Mouse (Mus musculus): ENCODE measurements around the gene Lsm7. TPM values are rescaled to one million over a fixed set of nuclear protein-coding genes. Genes with fewer than 3 reads are reported as not detected.

Gene Lsm7
- total RNA-seq, 2 experiments from 2014 or later: 34.2 to 44.0 TPM

DNA sequence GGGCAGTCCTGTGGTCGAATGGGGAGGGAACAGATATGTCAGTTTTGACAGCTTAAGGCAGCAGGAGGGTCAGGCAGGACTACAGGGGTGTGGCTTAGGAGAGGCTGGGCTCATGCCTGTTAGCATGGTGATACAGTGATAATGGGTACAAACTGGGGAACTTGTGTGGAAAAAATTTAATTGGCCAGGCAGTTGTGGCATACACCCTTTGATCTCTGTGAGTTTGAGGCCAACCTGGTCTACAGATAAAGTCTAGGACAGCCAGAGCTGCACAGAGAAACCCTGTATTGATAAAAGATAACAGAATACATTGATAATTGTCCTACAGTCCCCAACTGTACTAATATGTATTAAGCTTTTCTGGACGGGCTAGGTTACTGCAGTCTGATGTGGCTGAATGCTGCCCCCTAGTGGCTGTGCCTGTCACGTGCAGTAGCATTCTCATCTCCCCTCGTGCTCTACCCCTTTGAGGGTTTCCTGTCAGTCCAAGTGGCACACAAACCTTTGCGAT is 25.2 kb upstream of the Lsm7 start:
- intact Hi-C loops (cut with DNase I): loop anchor here (2.0 kb wide), 1 partner anchor 133 kb away; no protein-coding TSS in a partner anchor
- peak in 1 of 2 experiments; percentile 53 for DNase-seq (ENCODE audit: low spot score in 2 of 2)

DNA sequence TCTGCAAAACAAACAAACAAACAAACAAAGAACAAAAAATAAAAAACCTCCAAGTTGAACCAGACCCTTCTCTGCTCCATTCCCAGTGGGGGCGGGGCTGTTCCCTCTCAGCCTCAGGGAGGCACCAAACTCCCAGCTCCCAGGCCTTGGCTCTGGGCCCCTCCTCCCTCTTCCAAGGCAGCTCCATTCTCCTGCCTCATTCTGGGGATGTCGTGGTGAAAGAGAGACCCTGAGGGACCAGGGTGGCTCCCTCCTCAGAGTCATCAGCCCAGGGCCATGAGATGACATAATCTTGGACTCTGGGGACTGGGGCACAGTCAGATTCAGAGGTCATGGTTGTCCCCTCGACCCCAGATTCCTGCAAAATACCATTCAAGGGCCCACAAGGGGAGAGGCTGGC is 21.6 kb upstream of the Lsm7 start:
- no peak for DNase-seq (ENCODE audit: low spot score in 2 of 2)
- intact Hi-C loops (cut with DNase I): no loop called here

DNA sequence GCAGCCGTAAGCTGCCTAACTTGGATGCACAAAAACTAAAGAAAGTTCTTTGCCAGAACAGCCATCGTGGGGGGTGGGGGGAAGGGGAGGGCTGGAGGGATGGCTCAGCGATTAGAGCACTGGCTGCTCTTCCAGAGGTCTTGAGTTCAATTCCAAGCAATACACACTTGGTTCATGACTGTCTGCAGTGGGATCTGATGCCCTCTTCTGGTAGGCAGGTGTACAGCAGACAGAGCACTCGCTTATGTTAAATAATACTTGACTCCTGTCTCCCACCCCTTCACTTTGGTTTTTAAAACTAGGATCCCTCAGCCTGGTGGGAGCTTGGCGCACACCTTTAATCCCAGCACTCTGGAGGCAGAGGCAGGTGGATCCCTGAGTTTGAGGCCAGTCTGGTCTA is 21.0 kb upstream of the Lsm7 start:
- no peak for DNase-seq (ENCODE audit: low spot score in 2 of 2)

DNA sequence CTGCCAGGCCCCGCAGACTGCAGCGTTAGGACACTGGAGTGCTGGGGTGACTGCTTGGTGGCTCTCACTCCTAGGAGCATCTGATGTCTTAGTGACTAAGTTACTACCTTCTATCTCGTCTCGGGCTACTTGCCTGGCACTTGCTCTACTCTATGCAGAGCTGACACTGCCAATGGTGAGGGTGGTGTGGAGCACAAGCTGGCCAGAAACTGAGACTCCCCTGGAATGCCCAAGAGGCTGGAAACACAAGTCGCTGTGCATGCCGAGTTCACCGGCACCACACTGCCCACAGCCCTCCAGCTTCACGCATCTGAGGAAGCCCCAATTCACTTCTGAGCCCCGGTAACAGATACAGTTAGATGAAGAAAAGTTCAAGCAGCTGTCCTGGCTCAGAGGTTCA is 19.0 kb upstream of the Lsm7 start:
- intact Hi-C loops (cut with DNase I): no loop called here
- no peak for DNase-seq (ENCODE audit: low spot score in 2 of 2)

More for the DNA sequence above, 21.0 kb upstream of the Lsm7 start:
- intact Hi-C loops (cut with DNase I): no loop called here

GRCm38 (mm10) chr10:80871581-80871980 is 16.6 kb upstream of the Lsm7 start, which contains the start of gene Tmprss9:
Gene Tmprss9, plus strand, starts transcription at chr10:80871848.
- no peak for DNase-seq (ENCODE audit: low spot score in 2 of 2)
- intact Hi-C loops (cut with DNase I): no loop called here

DNA sequence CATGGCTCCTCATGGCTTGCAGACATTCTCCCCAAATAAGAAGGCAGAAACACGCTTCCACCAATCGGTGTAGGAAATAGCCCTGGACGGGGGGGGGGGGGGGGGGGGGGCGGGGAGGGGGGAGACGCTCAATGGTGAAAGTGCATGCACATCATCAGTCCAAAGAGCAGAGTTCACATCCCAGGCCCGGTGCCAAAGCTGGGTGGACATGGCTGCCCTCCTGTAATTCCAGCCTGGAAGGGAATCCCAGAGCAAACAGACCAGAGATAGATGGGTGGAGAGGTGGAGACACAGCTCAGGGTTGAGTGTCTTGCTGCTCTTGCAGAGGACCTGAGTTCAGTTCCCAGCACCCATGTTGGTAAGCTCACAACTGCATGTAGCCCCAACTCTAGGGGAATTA is 16.0 kb upstream of the Lsm7 start:
- DNase-seq (ENCODE audit: low spot score in 2 of 2): no peak
- intact Hi-C loops (cut with DNase I): no loop called here

DNA sequence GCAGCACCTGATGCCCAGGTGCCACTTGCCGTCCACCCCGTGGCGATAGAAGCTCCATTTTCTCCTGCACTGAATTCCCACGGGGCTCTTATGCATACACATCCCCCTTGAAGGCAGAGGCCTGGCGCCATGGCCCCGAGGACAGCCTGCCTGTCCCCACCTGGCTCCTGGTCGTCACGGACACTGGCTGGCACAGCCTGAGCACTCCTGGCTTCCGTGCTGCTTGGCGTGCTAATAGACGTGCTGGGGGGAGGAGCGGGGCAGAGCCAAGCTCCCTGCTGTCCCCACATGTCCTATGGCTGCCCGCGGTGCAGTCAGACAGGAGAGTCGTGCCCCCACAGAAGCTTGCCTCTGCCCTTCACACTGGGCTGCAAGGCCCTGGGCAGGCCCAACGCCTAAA is 9.4 kb upstream of the Lsm7 start:
- no peak for DNase-seq (ENCODE audit: low spot score in 2 of 2)
- intact Hi-C loops (cut with DNase I): no loop called here

DNA sequence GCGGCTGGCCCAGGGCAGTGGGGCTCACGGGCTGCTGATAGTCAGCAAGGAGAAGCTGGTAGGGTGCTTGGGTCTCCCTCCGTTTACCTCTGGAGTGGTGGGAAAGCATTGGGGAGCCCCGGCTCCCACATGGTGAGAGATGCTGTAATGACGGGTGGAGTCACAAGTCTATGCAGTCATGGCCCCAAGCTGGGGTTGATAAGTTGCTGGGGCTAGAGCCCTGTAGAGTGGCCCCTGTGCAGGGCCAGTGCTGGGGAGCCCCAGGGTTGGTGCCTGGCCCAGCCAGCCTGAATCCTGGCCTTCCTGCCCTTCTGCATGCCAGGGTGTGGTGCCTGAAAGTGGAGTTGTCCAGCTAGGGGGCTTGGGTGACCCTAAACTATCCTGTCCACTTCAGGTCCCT is 7.3 kb upstream of the Lsm7 start:
- no peak for DNase-seq (ENCODE audit: low spot score in 2 of 2)
- intact Hi-C loops (cut with DNase I): no loop called here

DNA sequence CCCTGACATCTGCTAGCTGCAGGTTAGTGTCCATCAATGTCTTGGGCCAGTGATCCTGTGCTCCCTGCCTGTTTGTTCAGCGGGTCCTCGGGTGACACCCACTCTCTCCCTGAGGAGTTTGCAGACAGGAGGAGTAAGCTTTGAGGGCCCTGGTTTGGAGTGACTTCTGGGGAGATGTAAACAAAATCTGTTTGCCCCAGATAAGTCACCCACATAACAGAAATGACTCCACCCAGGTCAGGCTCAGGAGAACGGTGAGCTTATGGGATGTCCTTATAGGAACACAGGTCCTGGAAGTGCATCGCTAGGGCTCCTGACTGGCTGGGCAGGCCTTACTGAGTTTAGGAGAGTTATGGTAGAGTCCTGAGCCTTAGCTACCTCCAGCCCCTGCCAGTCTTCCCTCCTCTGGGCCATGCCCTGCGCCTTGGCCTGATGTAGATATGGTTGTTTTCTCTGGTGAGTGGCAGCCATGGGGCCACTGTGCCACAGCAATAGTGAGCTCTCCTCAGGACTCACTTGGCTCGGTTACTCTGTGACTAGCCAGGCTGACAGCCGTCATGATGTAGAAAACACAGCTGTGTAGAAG is 3.4 kb upstream of the Lsm7 start:
- intact Hi-C loops (cut with DNase I): no loop called here
- no peak for DNase-seq (ENCODE audit: low spot score in 2 of 2)

DNA sequence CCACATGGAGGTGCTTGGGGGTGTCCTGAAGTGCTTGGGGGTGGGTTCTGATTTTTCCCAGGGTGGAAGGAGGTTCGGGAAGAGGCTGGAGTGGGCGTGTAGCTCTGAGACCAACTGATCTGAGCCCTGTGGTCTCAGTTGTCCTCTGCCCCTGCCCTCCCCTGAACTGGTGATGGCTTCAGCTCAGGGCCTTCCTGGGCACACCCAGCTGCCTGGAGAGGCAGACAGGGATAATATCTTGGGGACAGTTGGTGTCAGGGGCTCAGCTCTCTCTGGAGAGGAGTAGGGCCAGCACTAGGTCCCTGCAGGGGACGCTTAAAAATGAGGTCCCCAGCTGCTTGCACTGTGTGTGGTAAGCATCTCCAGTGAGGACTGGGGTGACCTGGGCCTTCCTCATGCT is 2.8 kb upstream of the Lsm7 start:
- intact Hi-C loops (cut with DNase I): no loop called here
- no peak for DNase-seq (ENCODE audit: low spot score in 2 of 2)

- DNase-seq (ENCODE audit: low spot score in 2 of 2): no peak
- intact Hi-C loops (cut with DNase I): no loop called here
Observed at GRCm38 (mm10) chr10:80857386-80857785, 2.4 kb upstream of the Lsm7 start.

- intact Hi-C loops (cut with DNase I): no loop called here
- no peak for DNase-seq (ENCODE audit: low spot score in 2 of 2)
Observed at GRCm38 (mm10) chr10:80856908-80857307, 1.9 kb upstream of the Lsm7 start.

DNA sequence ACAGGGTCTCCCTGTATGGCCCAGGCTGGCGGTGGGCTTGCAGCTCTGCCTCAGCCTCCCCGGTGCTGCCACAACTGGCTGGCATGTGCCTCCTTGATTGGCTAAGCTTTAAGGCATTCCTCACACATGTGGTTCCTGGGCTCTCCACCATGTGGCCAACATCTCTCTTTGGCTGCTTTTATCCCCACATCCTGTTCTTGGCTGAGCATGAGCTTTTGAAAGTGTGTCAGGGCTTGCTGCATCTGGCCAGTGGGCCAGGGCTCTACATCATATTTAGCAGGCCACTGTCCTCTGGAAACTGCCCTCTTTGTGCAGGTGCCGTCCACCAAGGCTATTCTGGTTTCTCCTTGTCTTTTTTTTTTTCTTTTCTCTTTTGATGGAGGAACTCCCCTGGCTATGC is 1.3 kb upstream of the Lsm7 start:
- intact Hi-C loops (cut with DNase I): no loop called here
- DNase-seq (ENCODE audit: low spot score in 2 of 2): no peak

DNA sequence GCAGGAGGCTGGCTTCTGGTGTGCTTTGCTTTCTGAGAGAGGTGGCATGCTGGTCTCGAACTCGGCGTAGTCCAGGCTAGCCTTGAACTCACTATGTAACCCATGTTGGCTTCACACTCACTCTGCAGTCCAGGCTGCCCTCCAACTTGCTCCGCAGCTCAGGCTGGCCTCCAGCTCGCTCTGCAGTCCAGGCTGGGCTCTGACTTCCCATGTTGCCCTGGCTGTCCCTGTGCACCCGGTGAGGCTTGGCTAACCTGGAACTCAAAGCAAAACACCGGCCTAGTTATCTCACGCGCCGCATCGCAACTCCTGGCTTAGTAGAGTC is 702 bp upstream of the Lsm7 start:
- intact Hi-C loops (cut with DNase I): no loop called here
- no peak for DNase-seq (ENCODE audit: low spot score in 2 of 2)

DNA sequence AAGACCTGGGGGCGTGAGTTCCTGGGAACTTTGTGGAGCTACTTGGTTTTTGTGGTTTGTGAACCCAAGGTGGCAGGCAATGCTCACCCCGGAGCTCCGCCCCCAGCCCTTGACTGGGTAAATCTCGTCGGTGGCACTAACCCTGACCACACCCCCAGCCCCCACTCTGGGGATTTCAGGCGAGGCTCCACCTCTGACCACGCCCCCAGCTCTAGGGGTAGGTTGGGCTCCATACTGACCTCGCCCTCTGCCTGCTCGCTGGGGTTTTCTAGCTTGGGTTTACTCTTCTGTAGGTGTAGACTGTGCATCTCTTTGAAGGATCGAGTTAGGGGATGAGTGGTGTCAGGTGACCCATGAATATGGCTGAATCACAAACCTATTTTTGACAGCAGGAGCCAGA is 6.4 kb downstream of the Lsm7 start:
- DNase-seq (ENCODE audit: low spot score in 2 of 2): no peak
- intact Hi-C loops (cut with DNase I): no loop called here

GRCm38 (mm10) chr10:80845732-80846131 is 9.3 kb downstream of the Lsm7 start:
- DNase-seq (ENCODE audit: low spot score in 2 of 2): peak; percentile 56 to 59
- intact Hi-C loops (cut with DNase I): no loop called here

GRCm38 (mm10) chr10:80845055-80845693 is 9.8 kb downstream of the Lsm7 start:
- intact Hi-C loops (cut with DNase I): no loop called here
- no peak for DNase-seq (ENCODE audit: low spot score in 2 of 2)

DNA sequence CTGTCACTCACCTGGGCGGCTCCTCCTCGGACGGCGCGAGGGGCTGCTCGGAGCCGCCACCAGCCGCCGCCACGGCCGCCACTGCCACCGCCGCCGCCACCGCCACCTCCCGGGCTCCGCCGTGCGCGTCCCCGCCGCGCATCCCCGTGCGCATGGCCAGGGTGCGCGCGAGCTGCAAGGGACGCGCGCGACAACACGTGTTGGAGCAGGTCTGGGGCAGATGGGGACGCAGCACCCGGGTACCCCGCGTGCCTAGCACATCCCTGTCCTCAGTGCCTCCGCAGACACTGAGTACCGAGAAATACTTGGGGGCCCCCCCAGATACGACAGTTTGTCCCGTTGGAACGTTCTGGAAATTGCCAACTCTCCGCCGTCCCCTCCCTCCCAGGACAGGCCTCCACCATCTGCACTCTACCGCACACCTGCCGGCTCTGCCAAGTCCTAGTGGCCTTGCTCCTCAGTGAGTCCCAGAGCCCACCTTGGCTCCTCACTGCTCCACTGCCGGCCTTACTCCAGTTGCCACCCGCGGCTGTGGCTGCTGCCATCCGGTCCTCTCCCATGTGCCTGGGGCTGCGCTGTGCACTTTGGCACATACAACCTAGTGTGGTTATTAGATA is 11.0 kb downstream of the Lsm7 start, which contains the start of gene Lingo3:
Gene Lingo3 (minus strand): TSS at position 109 of the 617 bp plus-strand sequence.
- peak; percentile 55 to 78 for DNase-seq (ENCODE audit: low spot score in 2 of 2)
- intact Hi-C loops (cut with DNase I): no loop called here

DNA sequence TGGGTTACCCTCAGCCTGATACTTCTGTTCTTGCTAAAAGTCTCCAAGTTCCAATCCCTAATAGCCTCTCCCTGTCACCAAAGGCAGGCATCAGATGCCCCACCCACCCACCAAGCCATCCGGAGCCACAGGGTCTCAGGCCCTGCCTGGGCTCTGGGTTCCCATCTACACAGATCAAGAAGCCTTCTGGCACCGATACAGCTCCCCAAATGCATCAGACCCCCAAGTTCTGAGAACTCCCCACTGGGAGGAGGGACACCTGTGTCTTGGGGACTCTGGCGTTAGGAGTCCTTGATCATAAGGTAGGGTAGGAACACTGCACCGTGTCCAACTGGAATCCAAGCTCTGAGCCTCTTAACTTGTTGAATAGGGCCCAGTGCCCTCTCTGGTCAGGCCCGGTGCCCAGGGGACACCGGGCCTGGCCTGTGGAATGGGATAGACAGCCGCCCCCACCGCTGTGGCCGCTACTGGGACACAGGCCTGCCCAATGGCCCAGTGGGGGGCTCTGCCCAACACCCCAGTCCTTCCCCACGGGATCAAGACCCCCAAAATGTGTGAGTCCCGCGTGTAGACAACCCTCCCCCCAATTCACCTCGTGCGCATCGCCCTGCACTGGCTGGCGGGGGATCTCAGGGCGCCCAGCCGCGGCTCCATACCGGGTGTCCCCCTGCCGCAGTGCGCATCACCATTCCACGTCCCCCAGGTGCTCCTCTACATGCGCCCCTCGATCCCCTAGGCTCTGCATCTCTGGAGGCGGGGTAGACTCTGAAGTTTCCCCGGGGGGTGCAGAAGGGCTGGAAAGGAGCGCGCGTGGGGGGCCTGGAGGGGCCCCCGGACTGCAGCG is 11.7 kb downstream of the Lsm7 start:
- no peak for DNase-seq (ENCODE audit: low spot score in 2 of 2)
- intact Hi-C loops (cut with DNase I): no loop called here

DNA sequence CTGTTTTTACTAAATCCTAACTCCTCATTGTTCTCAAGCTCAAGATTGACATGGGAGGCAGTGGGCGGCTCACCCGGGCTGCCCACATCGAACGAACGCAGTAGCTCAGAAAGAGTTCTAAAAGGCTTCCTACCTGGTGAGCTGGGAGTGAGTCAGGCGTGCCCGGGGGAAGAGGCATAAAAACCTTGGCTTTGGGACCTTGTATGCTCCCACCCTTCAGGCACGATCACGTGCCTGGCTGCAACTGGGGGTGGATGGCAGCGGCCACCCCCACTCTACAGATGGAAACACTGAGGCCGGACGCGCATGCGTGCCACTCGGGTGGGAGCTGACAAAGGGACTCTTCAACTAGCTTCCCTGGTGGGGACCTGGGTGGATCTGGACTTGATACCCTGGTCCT is 12.7 kb downstream of the Lsm7 start:
- intact Hi-C loops (cut with DNase I): no loop called here
- DNase-seq (ENCODE audit: low spot score in 2 of 2): peak; percentile 46 to 53

Data from left cerebral cortex, postnatal 36 days (tissue).